In the genomic region with DNA sequence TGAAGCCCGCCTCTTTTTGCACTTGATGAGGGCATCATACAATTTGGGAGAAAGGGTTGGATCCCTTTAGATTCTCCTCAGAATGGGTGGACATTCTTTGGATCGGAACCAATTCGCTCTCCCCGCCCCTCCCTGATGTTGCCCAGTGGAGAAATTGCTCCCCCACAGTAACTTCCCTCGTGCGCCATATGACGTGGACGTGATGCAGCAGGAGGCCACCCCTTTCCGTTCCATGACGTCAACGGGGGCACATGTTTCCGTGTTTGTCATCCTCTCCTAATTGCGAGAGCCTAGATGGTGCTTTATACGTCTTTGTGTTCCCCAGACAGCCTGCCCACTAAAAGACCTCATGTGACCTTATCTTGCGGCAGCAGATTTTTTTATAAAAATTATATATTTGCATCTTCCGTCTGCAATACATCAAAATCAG, we compare ENCODE assay signal across 8 mouse cellular contexts. TPM values are rescaled to one million over a fixed set of nuclear protein-coding genes. Genes with fewer than 3 reads are reported as not detected.
DNase-seq lines count a peak whose midpoint lies in the region; ATAC-seq and TF ChIP-seq lines count a peak whose summit lies in the region.

No protein-coding gene starts in this region.

- peak overlapping the region; percentile 18; the same call in 1 of the 2 replicates for H3K4me2 ChIP-seq in CH12.LX (ENCODE audit: insufficient read depth, low read depth, poor library complexity, severe bottlenecking)
- peak overlapping the region; percentile 83 for H3K4me2 ChIP-seq in heart, embryonic 15.5 days
- H3K4me2 ChIP-seq in liver, embryonic 14.5 days (ENCODE audit: low read depth): peak overlapping the region; percentile 96
- H3K4me2 ChIP-seq in stomach, embryonic 15.5 days: peak overlapping the region; percentile 79

- no peak for TF ChIP-seq RAD21 in CH12.LX (IDR thresholded peaks at IDR 0.05; ENCODE audit: low read depth, low read length)

- H3K27ac ChIP-seq in CH12.LX (ENCODE audit: insufficient read depth, low read depth): peak overlapping the region; percentile 53
- H3K27ac ChIP-seq in forebrain, embryonic 10.5 days: peak overlapping the region; percentile 93
- H3K27ac ChIP-seq in heart, embryonic 15.5 days: peak overlapping the region; percentile 92
- H3K27ac ChIP-seq in liver, embryonic 14.5 days: peak overlapping the region; percentile 97
- H3K27ac ChIP-seq in stomach, embryonic 15.5 days: peak overlapping the region; percentile 97

- no peaks in the 10 kb centered on the region for H3K79me2 ChIP-seq in CH12.LX (replicated peaks; ENCODE audit: control insufficient read depth, extremely low read depth, insufficient read depth, poor library complexity, severe bottlenecking)

- peak overlapping the region; percentile 61 to 82 (median 73) for H3K4me3 ChIP-seq in CH12.LX (replicated peaks in 1 of 3; ENCODE audit: low read depth in 2 of 3, low read length in 2 of 3, poor library complexity in 1 of 3)
- H3K4me3 ChIP-seq in forebrain, embryonic 10.5 days: peak overlapping the region; percentile 84
- H3K4me3 ChIP-seq in heart, embryonic 15.5 days: peak overlapping the region; percentile 89
- peak overlapping the region; percentile 68 to 84 for H3K4me3 ChIP-seq in liver, embryonic 14.5 days (ENCODE audit: insufficient read depth in 1 of 2, low read depth in 2 of 2, low read length in 2 of 2)
- peak overlapping the region; percentile 90 for H3K4me3 ChIP-seq in stomach, embryonic 15.5 days (replicated peaks)

- H3K36me3 ChIP-seq in CH12.LX (replicated peaks in 1 of 2; ENCODE audit: control insufficient read depth in 1 of 2, insufficient read depth in 1 of 2, low read length in 1 of 2): peaks cover 6 to 20% of the 10 kb centered on the region in 2 experiments
- 0 out of 2 replicates have a peak, but pooled peaks cover 5% of the 10 kb centered on the region for H3K36me3 ChIP-seq in forebrain, embryonic 10.5 days (replicated peaks)
- H3K36me3 ChIP-seq in heart, embryonic 15.5 days: peaks cover 5% of the 10 kb centered on the region
- peaks cover 3% of the 10 kb centered on the region for H3K36me3 ChIP-seq in liver, embryonic 14.5 days (replicated peaks; ENCODE audit: control insufficient read depth, insufficient read depth, low read depth)
- H3K36me3 ChIP-seq in stomach, embryonic 15.5 days: 0 out of 2 replicates have a peak, but pooled peaks cover 3% of the 10 kb centered on the region

- in situ Hi-C loops in CH12.LX (cut with MboI; ENCODE audit: low pct_ligation_motif_present, low pct_unique_long_range_greater_than_20kb, low sequenced_read_pairs): loop anchor here (10.0 kb wide), 1 partner anchor 436 kb away; a partner anchor contains a TSS

- 7% methylated on average over 16 of the region's 16 CpGs for WGBS in forebrain, embryonic 10.5 days
- WGBS in heart, embryonic 15.5 days: 3% methylated on average over 16 of the region's 16 CpGs
- WGBS in liver, embryonic 14.5 days (ENCODE audit: insufficient replicate concordance): 1% methylated on average over 16 of the region's 16 CpGs
- WGBS in stomach, embryonic 15.5 days: 2% methylated on average over 16 of the region's 16 CpGs

- no peak for TF ChIP-seq POLR2A in CH12.LX (IDR thresholded peaks at IDR 0.05; ENCODE audit: low read depth, low read length)

- TF ChIP-seq EP300 in CH12.LX (IDR thresholded peaks at IDR 0.05; ENCODE audit: low read length): peak; percentile 40; the same call in 1 of the 2 replicates
- TF ChIP-seq EP300 in liver, embryonic 14.5 days (IDR thresholded peaks at IDR 0.05; ENCODE audit: low read depth): no peak

- dilution Hi-C loops in CH12.LX (cut with MboI; ENCODE audit: extremely low pct_ligation_motif_present, extremely low pct_unique_long_range_greater_than_20kb, low sequenced_read_pairs): no loop called here

- no peaks in the 10 kb centered on the region for H3K9me3 ChIP-seq in CH12.LX (replicated peaks; ENCODE audit: low read length)
- no peaks in the 10 kb centered on the region for H3K9me3 ChIP-seq in forebrain, embryonic 10.5 days
- H3K9me3 ChIP-seq in heart, embryonic 15.5 days (replicated peaks): no peaks in the 10 kb centered on the region
- no peaks in the 10 kb centered on the region for H3K9me3 ChIP-seq in liver, embryonic 14.5 days (ENCODE audit: control insufficient read depth, low read length)
- no peaks in the 10 kb centered on the region for H3K9me3 ChIP-seq in stomach, embryonic 15.5 days

- peak; percentile 88 for DNase-seq in CH12.LX (ENCODE audit: extremely low read depth)
- peak; percentile 95 for DNase-seq in c-Kit-positive CD71-negative TER-119-negative erythroid progenitor cells, embryonic 14.5 days (ENCODE audit: low read depth)
- DNase-seq in forebrain, embryonic 10.5 days (ENCODE audit: extremely low spot score, low spot score): peak; percentile 74
- DNase-seq in kidney, postnatal 14 days: peak; percentile 92
- peak; percentile 84 to 88 (median 85) for DNase-seq in liver, embryonic 14.5 days (ENCODE audit: low read depth in 3 of 3, low spot score in 3 of 3)
- DNase-seq in neural tube, embryonic 10.5 days (ENCODE audit: extremely low spot score, low spot score): peak; percentile 76

- no peaks in the 10 kb centered on the region for H3K27me3 ChIP-seq in CH12.LX (replicated peaks)
- no peaks in the 10 kb centered on the region for H3K27me3 ChIP-seq in forebrain, embryonic 10.5 days (ENCODE audit: poor library complexity, severe bottlenecking)
- no peaks in the 10 kb centered on the region for H3K27me3 ChIP-seq in heart, embryonic 15.5 days
- no peaks in the 10 kb centered on the region for H3K27me3 ChIP-seq in liver, embryonic 14.5 days (ENCODE audit: control insufficient read depth, insufficient read depth, low read length)
- no peaks in the 10 kb centered on the region for H3K27me3 ChIP-seq in stomach, embryonic 15.5 days (replicated peaks)

- peak; percentile 62 for ATAC-seq in heart, embryonic 15.5 days (replicated peaks; ENCODE audit: insufficient number of reproducible peaks, insufficient read depth, low FRiP score, low read depth)
- ATAC-seq in liver, embryonic 14.5 days (ENCODE audit: insufficient read depth): peak; percentile 75
- peak; percentile 74 for ATAC-seq in stomach, embryonic 15.5 days (ENCODE audit: insufficient read depth, low FRiP score, low read depth)

- TF ChIP-seq CTCF in CH12.LX (conservative IDR thresholded peaks at IDR 0.05 in 1 of 2, IDR thresholded peaks at IDR 0.05 in 1 of 2; ENCODE audit: low read depth in 2 of 2, low read length in 2 of 2): no peak
- TF ChIP-seq CTCF in liver, embryonic 14.5 days (IDR thresholded peaks at IDR 0.05; ENCODE audit: low read depth): peak; percentile 11; the same call in 1 of the 2 replicates

- peak overlapping the region; percentile 69 for H3K9ac ChIP-seq in CH12.LX (ENCODE audit: insufficient read depth, low read depth)
- H3K9ac ChIP-seq in heart, embryonic 15.5 days: peak overlapping the region; percentile 86
- peak overlapping the region; percentile 61 for H3K9ac ChIP-seq in liver, embryonic 14.5 days (replicated peaks)
- peak overlapping the region; percentile 86; the same call in 1 of the 2 replicates for H3K9ac ChIP-seq in stomach, embryonic 15.5 days

- H3K4me1 ChIP-seq in CH12.LX (ENCODE audit: control insufficient read depth in 1 of 2, insufficient read depth in 2 of 2): peaks cover 0 to 30% of the 10 kb centered on the region in 2 experiments; a peak in 3 of 4 replicates
- peaks cover 18% of the 10 kb centered on the region for H3K4me1 ChIP-seq in forebrain, embryonic 10.5 days
- peaks cover 9% of the 10 kb centered on the region for H3K4me1 ChIP-seq in heart, embryonic 15.5 days (replicated peaks)
- H3K4me1 ChIP-seq in liver, embryonic 14.5 days (replicated peaks; ENCODE audit: control insufficient read depth in 2 of 2, insufficient read depth in 2 of 2, low read length in 1 of 2): peaks cover 18 to 20% of the 10 kb centered on the region in 2 experiments
- H3K4me1 ChIP-seq in stomach, embryonic 15.5 days: peaks cover 4% of the 10 kb centered on the region; the same call in 1 of the 2 replicates

TF ChIP-seq in CH12.LX, 34 proteins besides CTCF, POLR2A, EP300 and RAD21 (continues in another document):
- TF ChIP-seq BHLHE40 (IDR thresholded peaks at IDR 0.05; ENCODE audit: low read depth, low read length): peak; percentile 94
- peak; percentile 98 for TF ChIP-seq GABPA (IDR thresholded peaks at IDR 0.05; ENCODE audit: insufficient replicate concordance, low read depth, low read length)
- no peak for TF ChIP-seq ZC3H11A (IDR thresholded peaks at IDR 0.05; ENCODE audit: low read depth, low read length)
- peak; percentile 58 for TF ChIP-seq JUND (conservative IDR thresholded peaks at IDR 0.05; ENCODE audit: low read depth, low read length)
- TF ChIP-seq MEF2A (IDR thresholded peaks at IDR 0.05; ENCODE audit: borderline replicate concordance, low read depth, low read length): peak; percentile 51; the same call in 1 of the 2 replicates
- no peak; the same call in 1 of the 2 replicates for TF ChIP-seq ZNF384 (IDR thresholded peaks at IDR 0.05; ENCODE audit: low read depth, low read length)
- peak; percentile 62 for TF ChIP-seq IRF4 (IDR thresholded peaks at IDR 0.05; ENCODE audit: low read depth, low read length)
- no peak for TF ChIP-seq NRF1 (IDR thresholded peaks at IDR 0.05; ENCODE audit: low read depth, low read length)
- no peak for TF ChIP-seq PAX5 (IDR thresholded peaks at IDR 0.05; ENCODE audit: low read length)
- TF ChIP-seq JUN (IDR thresholded peaks at IDR 0.05; ENCODE audit: insufficient read depth, low read depth, low read length): peak; percentile 49
- TF ChIP-seq MAZ (IDR thresholded peaks at IDR 0.05; ENCODE audit: low read depth, low read length): peak; percentile 83; the same call in 1 of the 2 replicates

RNA-seq across cellular contexts. Expression of a gene that starts 0.8 kb away (rescaled TPM):
- total RNA-seq in CH12.LX (2012; rRNA removed) (30.0 and 39.8 TPM in 2 replicates), CH12.LX (2014; rRNA removed) (29.4 and 38.2 TPM in 2 replicates)
- 71.5 and 78.0 TPM in 2 replicates for polyA plus RNA-seq in CH12.LX (2012; ENCODE audit: insufficient read length, low read depth)
- 51.7 and 53.4 TPM in 2 replicates for polyA plus RNA-seq in forebrain, embryonic 10.5 days (2016; fragmentation: Nextera tagmentation; extraction: Ambion mirVana)
- polyA plus RNA-seq in heart, embryonic 15.5 days (2015; fragmentation: Nextera tagmentation; extraction: Ambion mirVana): 45.2 and 48.7 TPM in 2 replicates
- polyA plus RNA-seq in liver, embryonic 14.5 days (2012; rRNA removed): 14.6 and 15.3 TPM in 2 replicates
- polyA plus RNA-seq in liver, embryonic 14.5 days (2014; fragmentation: Nextera tagmentation; extraction: Ambion mirVana): 21.2 and 25.4 TPM in 2 replicates
- 58.2 and 66.8 TPM in 2 replicates for polyA plus RNA-seq in stomach, embryonic 15.5 days (2015; fragmentation: Nextera tagmentation; extraction: Ambion mirVana)

RNA-seq across cellular contexts. Expression of a gene that starts 0.9 kb away (rescaled TPM):
- total RNA-seq in CH12.LX (2012; rRNA removed) (3.6 and 5.5 TPM in 2 replicates), CH12.LX (2014; rRNA removed) (6.5 and 6.8 TPM in 2 replicates)
- 9.2 and 9.3 TPM in 2 replicates for polyA plus RNA-seq in CH12.LX (2012; ENCODE audit: insufficient read length, low read depth)
- 5.2 and 5.7 TPM in 2 replicates for polyA plus RNA-seq in forebrain, embryonic 10.5 days (2016; fragmentation: Nextera tagmentation; extraction: Ambion mirVana)
- polyA plus RNA-seq in heart, embryonic 15.5 days (2015; fragmentation: Nextera tagmentation; extraction: Ambion mirVana): 3.9 and 4.4 TPM in 2 replicates
- 9.4 and 10.1 TPM in 2 replicates for polyA plus RNA-seq in liver, embryonic 14.5 days (2012; rRNA removed)
- 20.6 and 22.7 TPM in 2 replicates for polyA plus RNA-seq in liver, embryonic 14.5 days (2014; fragmentation: Nextera tagmentation; extraction: Ambion mirVana)
- polyA plus RNA-seq in stomach, embryonic 15.5 days (2015; fragmentation: Nextera tagmentation; extraction: Ambion mirVana): 8.0 TPM in 2 replicates

Comparison
In these comparisons a context has a peak if more than half of its experiments do, and no peak if none do; other contexts are left out.
1. Peak in every context shown above with its lines: DNase-seq, ATAC-seq, H3K4me3 ChIP-seq and H3K27ac ChIP-seq.
2. H3K4me2 ChIP-seq: peak in every context shown above with its lines; median percentile 96 in liver, embryonic 14.5 days; 83 in heart, embryonic 15.5 days; 79 in stomach, embryonic 15.5 days; 18 in CH12.LX.